Mouse (Mus musculus) liver, embryonic 14 days (tissue): ENCODE results near the gene Olfr596. TPM values are rescaled to one million over a fixed set of nuclear protein-coding genes. Genes with fewer than 3 reads are reported as not detected.

Experiments
- polyA plus RNA-seq: library from polyadenylated mRNA; depleted of rRNA; stranded (reverse); fragments of >200 nt; gene quantifications from 2 replicates; pipeline ENCODE4 v1.2.3, GENCODE M21; 2012; rRNA removed

Gene Olfr596
- not detected in 2 replicates for polyA plus RNA-seq

GRCm38 (mm10) chr7:103305348-103305747 is at the start of gene Olfr596:
TSS of gene Olfr596 (plus strand) at chr7:103305648.

GRCm38 (mm10) chr7:103316015-103316414 is 10.6 kb downstream of the Olfr596 start, which contains the start of gene Olfr597:
TSS of gene Olfr597 (plus strand) at chr7:103316315.

GRCm38 (mm10) chr7:103323268-103323667 is 17.8 kb downstream of the Olfr596 start, which contains the start of gene Olfr598:
TSS of gene Olfr598 (plus strand) at chr7:103323568.

GRCm38 (mm10) chr7:103335617-103336016 is 30.2 kb downstream of the Olfr596 start, which contains the start of gene Olfr599:
TSS of gene Olfr599 (plus strand) at chr7:103335917.

GRCm38 (mm10) chr7:103349569-103349968 is 44.1 kb downstream of the Olfr596 start, which contains the start of gene Olfr600:
TSS of gene Olfr600 (minus strand) at chr7:103349669.

Other genes with a start within 250 kb of the Olfr596 start
- not detected in 2 replicates for gene Olfr584, start 223.8 kb upstream of the Olfr596 start, polyA plus RNA-seq
- gene Olfr585, start 207.9 kb upstream of the Olfr596 start, polyA plus RNA-seq, result not detected in 2 replicates
- not detected in 2 replicates for gene Olfr586, start 180.0 kb upstream of the Olfr596 start, polyA plus RNA-seq
- gene Olfr588-ps1, start 164.8 kb upstream of the Olfr596 start, polyA plus RNA-seq, result not detected in 2 replicates
- gene Olfr589, start 149.3 kb upstream of the Olfr596 start, polyA plus RNA-seq, result not detected in 2 replicates
- not detected in 2 replicates for gene Olfr591, start 127.3 kb upstream of the Olfr596 start, polyA plus RNA-seq
- not detected in 2 replicates for gene Olfr592, start 120.8 kb upstream of the Olfr596 start, polyA plus RNA-seq
- not detected in 2 replicates for gene Olfr593, start 93.8 kb upstream of the Olfr596 start, polyA plus RNA-seq
- gene Olfr594, start 88.7 kb upstream of the Olfr596 start, polyA plus RNA-seq, result not detected in 2 replicates
- gene Usp17ld, start 53.1 kb upstream of the Olfr596 start, polyA plus RNA-seq, result not detected in 2 replicates
- gene Olfr597, start 10.7 kb downstream of the Olfr596 start, polyA plus RNA-seq, result not detected in 2 replicates
- gene Olfr598, start 17.9 kb downstream of the Olfr596 start, polyA plus RNA-seq, result not detected in 2 replicates
- not detected in 2 replicates for gene Olfr599, start 30.3 kb downstream of the Olfr596 start, polyA plus RNA-seq
- not detected in 2 replicates for gene Olfr600, start 44.0 kb downstream of the Olfr596 start, polyA plus RNA-seq
- gene Olfr601, start 57.0 kb downstream of the Olfr596 start, polyA plus RNA-seq, result not detected in 2 replicates
- not detected in 2 replicates for gene Olfr603, start 80.5 kb downstream of the Olfr596 start, polyA plus RNA-seq
- gene Usp17lc, start 109.4 kb downstream of the Olfr596 start, polyA plus RNA-seq, result not detected in 2 replicates
- not detected in 2 replicates for gene Olfr605, start 139.8 kb downstream of the Olfr596 start, polyA plus RNA-seq
- not detected in 2 replicates for gene Olfr606, start 143.4 kb downstream of the Olfr596 start, polyA plus RNA-seq
- not detected in 2 replicates for gene Olfr607, start 158.5 kb downstream of the Olfr596 start, polyA plus RNA-seq
- gene Olfr608, start 164.2 kb downstream of the Olfr596 start, polyA plus RNA-seq, result not detected in 2 replicates
- gene Olfr609, start 192.4 kb downstream of the Olfr596 start, polyA plus RNA-seq, result not detected in 2 replicates
- not detected in 2 replicates for gene Olfr610, start 206.5 kb downstream of the Olfr596 start, polyA plus RNA-seq
- not detected in 2 replicates for gene Olfr611, start 215.2 kb downstream of the Olfr596 start, polyA plus RNA-seq
- gene Olfr612, start 237.1 kb downstream of the Olfr596 start, polyA plus RNA-seq, result not detected in 2 replicates
- not detected in 2 replicates for gene Olfr613, start 242.4 kb downstream of the Olfr596 start, polyA plus RNA-seq